Mouse (Mus musculus) effector memory CD4-positive, alpha-beta T cell, adult 5 months (primary cell): ENCODE measurements around the gene Ccar1. TPM values are rescaled to one million over a fixed set of nuclear protein-coding genes. Genes with fewer than 3 reads are reported as not detected.

Experiments used
- polyA plus RNA-seq: library from polyadenylated mRNA; unstranded; fragments of 100-300 nt; shearing (Covaris generic); gene quantifications from one replicate; pipeline ENCODE4 v1.2.1, GENCODE M21; 2017

The Ccar1 gene
- polyA plus RNA-seq = 118 TPM

DNA sequence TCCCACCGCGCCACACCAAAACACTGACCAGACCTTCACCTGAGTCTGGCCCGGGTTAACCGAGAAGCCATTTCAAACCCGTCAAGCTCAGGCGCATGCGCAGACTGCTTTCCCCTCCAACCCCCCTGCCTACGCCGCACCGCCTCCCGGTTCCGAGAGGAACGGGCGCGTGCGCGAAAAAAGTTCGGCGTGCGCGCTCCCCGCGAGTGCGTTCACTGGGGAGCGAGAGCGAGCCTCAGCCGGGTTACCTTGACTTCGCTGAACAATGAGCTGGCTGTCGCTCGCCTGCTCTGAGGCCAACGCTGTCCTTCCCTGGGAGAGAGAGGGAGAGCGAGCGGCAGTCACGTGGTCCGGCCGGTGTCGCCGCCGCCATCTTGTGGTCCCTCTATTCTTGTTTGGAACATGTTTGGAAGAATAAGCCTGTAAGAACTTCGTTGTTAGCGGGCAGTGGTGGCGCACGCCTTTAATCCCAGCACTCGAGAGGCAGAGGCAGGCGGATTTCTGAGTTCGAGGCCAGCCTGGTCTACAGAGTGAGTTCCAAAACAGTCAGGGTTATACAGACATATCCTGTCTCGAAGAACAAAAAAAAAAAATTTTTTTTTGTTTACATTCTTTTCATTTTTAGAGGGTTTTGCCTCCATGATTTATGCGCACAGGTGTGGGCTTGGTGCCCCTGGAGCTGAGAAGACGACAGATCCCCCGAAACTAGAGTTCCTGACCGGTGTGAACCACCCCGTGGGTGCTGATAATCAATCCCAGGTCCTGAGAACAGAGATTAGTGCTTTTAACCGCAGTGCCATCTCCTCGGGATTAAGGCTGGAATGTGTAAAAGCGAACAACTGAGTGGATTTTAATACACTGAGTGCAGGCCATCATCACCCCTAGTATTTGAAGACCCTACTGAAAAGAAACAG, at the start of gene Ccar1:
Gene Ccar1 (minus strand): TSS at position 110 of the 914 bp plus-strand sequence.

DNA sequence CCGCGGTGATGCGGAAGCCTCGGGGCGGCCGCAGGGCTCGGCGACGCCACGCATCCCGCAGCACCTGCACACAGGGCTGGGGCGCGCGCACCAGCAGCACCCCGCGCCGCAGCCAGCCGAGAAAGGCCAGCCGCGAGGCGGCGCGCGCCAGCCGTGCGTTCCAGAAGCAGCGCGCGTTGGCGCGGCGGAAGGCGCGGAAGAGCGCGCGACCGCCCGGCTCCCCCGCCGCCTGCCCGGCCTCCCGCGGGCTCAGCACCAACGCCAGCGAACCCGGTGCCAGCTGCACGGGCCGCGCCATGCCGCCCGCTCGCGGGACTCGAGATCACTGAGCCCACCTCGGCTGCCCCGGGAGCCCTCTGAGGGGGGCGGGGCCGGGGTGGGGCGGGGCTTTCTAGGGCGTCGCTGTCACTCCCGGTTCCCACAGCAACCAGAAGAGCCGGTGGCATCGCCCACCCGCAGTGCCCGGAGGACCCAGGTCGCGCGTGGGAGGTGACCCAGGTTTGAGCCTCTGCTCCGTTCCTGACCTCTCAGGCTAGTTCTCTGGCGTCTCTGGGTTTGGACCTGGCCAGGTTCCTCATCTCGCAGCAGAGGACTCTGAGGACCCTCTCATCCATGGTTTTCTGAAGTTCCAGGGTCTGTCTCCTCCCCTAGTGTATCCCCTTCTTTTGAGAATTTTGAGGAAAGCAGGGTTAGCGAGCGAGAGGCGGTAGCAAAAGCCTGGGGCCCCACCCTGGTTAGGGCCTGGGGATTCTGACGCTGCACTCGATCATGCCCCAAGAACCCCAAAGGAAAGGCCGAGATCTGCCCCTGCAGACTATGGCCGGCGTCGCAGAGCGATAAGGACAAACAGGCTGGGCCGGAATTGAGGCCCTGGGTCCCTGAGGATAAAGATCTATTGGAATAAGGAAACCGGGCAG, 66.1 kb downstream of the Ccar1 start, which contains the start of gene Stox1:
Gene Stox1 (minus strand): TSS at position 358 of the 917 bp plus-strand sequence.

Other genes with a start within 250 kb of the Ccar1 start
- gene Kif1bp, start 213.8 kb downstream of the Ccar1 start, polyA plus RNA-seq = 25.2 TPM
- gene Ddx21, start 190.0 kb downstream of the Ccar1 start, polyA plus RNA-seq = 54.4 TPM
- 167 TPM for gene Ddx50, start 141.1 kb downstream of the Ccar1 start, polyA plus RNA-seq
- 0.26 TPM for gene Stox1, start 66.2 kb downstream of the Ccar1 start, polyA plus RNA-seq
- gene Tet1, start 116.7 kb upstream of the Ccar1 start, polyA plus RNA-seq = 1.1 TPM
- 9.3 TPM for gene Slc25a16, start 128.3 kb upstream of the Ccar1 start, polyA plus RNA-seq
- 1.1 TPM for gene Dna2, start 154.7 kb upstream of the Ccar1 start, polyA plus RNA-seq
- gene Rufy2, start 187.9 kb upstream of the Ccar1 start, polyA plus RNA-seq = 38.8 TPM
- gene Hnrnph3, start 231.9 kb upstream of the Ccar1 start, polyA plus RNA-seq = 98.7 TPM
- gene Pbld2, start 232.0 kb upstream of the Ccar1 start, polyA plus RNA-seq = 0.59 TPM